Mouse (Mus musculus): ENCODE measurements around the gene Foxp3. TPM values are rescaled to one million over a fixed set of nuclear protein-coding genes. Genes with fewer than 3 reads are reported as not detected.

Gene Foxp3
- polyA plus RNA-seq, 1 experiment = 1.2 TPM

- Histone ChIP-seq H3K4me3 (ENCODE audit: low read depth, low read length) (no peak overlapping the region), H3K27ac (ENCODE audit: insufficient read depth, low read depth, low read length) (no peak overlapping the region), H3K4me1 (ENCODE audit: control insufficient read depth, insufficient read depth, insufficient read length, low read length) (no peaks in the 10 kb centered on the region), H3K27me3 (ENCODE audit: control insufficient read depth, insufficient read depth, low read length) (no peaks in the 10 kb centered on the region), H3K36me3 (ENCODE audit: control insufficient read depth, insufficient read depth, low read length) (no peaks in the 10 kb centered on the region)
- 77% methylated on average over 12 of the region's 12 CpGs for WGBS
- TF ChIP-seq POLR2A (IDR thresholded peaks at IDR 0.05; ENCODE audit: low read depth, low read length) (no peak), CTCF (IDR thresholded peaks at IDR 0.05; ENCODE audit: extremely low read depth, insufficient read length, insufficient replicate concordance, low read depth, low read length) (no peak)
These were observed 44.6 kb downstream of the Foxp3 start for GRCm38 (mm10) chrX:7617889-7618551.

DNA sequence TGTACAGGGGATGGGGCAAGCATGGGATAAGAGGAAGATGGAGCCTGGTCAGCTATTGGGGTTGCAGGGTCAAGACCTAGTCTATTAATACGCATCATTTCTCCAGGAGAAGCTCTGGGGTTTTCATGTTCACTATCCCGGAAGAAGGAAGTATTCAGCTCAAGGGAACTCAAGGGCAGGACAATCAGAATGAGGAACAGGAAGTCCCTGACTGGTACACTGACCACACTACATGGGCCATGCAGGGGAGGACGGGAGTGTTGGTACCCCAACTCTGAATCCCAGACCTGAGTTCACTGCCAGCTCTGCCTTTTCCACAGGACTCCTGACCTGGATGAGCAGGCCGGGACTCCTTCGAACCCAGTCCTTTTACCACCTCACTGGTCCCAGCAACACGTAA lies 59.1 kb downstream of the Foxp3 start:
- H3K27me3 ChIP-seq (ENCODE audit: control insufficient read depth, insufficient read depth, low read length) = no peaks in the 10 kb centered on the region
- H3K4me3 ChIP-seq (ENCODE audit: low read depth, low read length) = no peak overlapping the region

GRCm38 (mm10) chrX:7635101-7635500 lies 61.7 kb downstream of the Foxp3 start:
- Histone ChIP-seq H3K27ac (ENCODE audit: insufficient read depth, low read depth, low read length) (no peak overlapping the region), H3K27me3 (ENCODE audit: control insufficient read depth, insufficient read depth, low read length) (no peaks in the 10 kb centered on the region; the same call in 1 of the 2 replicates), H3K4me3 (ENCODE audit: low read depth, low read length) (no peak overlapping the region), H3K4me1 (ENCODE audit: control insufficient read depth, insufficient read depth, insufficient read length, low read length) (no peaks in the 10 kb centered on the region), H3K36me3 (ENCODE audit: control insufficient read depth, insufficient read depth, low read length) (no peaks in the 10 kb centered on the region)
- WGBS = 74% methylated on average over 3 of the region's 3 CpGs
- TF ChIP-seq CTCF (IDR thresholded peaks at IDR 0.05; ENCODE audit: extremely low read depth, insufficient read length, insufficient replicate concordance, low read depth, low read length) = no peak

More for the DNA sequence above, 59.1 kb downstream of the Foxp3 start:
- Histone ChIP-seq H3K27ac (ENCODE audit: insufficient read depth, low read depth, low read length) (no peak overlapping the region), H3K4me1 (ENCODE audit: control insufficient read depth, insufficient read depth, insufficient read length, low read length) (no peaks in the 10 kb centered on the region), H3K36me3 (ENCODE audit: control insufficient read depth, insufficient read depth, low read length) (no peaks in the 10 kb centered on the region)
- 81% methylated on average over 6 of the region's 6 CpGs for WGBS
- TF ChIP-seq POLR2A (IDR thresholded peaks at IDR 0.05; ENCODE audit: low read depth, low read length) (no peak), CTCF (IDR thresholded peaks at IDR 0.05; ENCODE audit: extremely low read depth, insufficient read length, insufficient replicate concordance, low read depth, low read length) (no peak)

- Histone ChIP-seq H3K27me3 (ENCODE audit: control insufficient read depth, insufficient read depth, low read length) (no peaks in the 10 kb centered on the region; the same call in 1 of the 2 replicates), H3K4me1 (ENCODE audit: control insufficient read depth, insufficient read depth, insufficient read length, low read length) (peaks cover 1% of the 10 kb centered on the region; the same call in 1 of the 2 replicates), H3K27ac (ENCODE audit: insufficient read depth, low read depth, low read length) (no peak within 1 kb of the TSS), H3K4me3 (ENCODE audit: low read depth, low read length) (peak within 1 kb of the TSS; percentile 43), H3K36me3 (ENCODE audit: control insufficient read depth, insufficient read depth, low read length) (no peaks in the 10 kb centered on the region)
- WGBS = 15% methylated on average over 29 of the region's 42 CpGs
- TF ChIP-seq CTCF (IDR thresholded peaks at IDR 0.05; ENCODE audit: extremely low read depth, insufficient read length, insufficient replicate concordance, low read depth, low read length) (no peak), POLR2A (IDR thresholded peaks at IDR 0.05; ENCODE audit: low read depth, low read length) (no peak)
These were observed 65.1 kb downstream of the Foxp3 start, which contains the start of gene Syp for GRCm38 (mm10) chrX:7638401-7639091. Gene Syp, plus strand, starts transcription at chrX:7638471.

- Histone ChIP-seq H3K4me3 (ENCODE audit: low read depth, low read length) (no peak overlapping the region), H3K27me3 (ENCODE audit: control insufficient read depth, insufficient read depth, low read length) (no peaks in the 10 kb centered on the region; the same call in 1 of the 2 replicates), H3K4me1 (ENCODE audit: control insufficient read depth, insufficient read depth, insufficient read length, low read length) (peaks cover 1% of the 10 kb centered on the region; the same call in 1 of the 2 replicates), H3K36me3 (ENCODE audit: control insufficient read depth, insufficient read depth, low read length) (no peaks in the 10 kb centered on the region), H3K27ac (ENCODE audit: insufficient read depth, low read depth, low read length) (no peak overlapping the region)
- 22% methylated on average over 13 of the region's 13 CpGs for WGBS
- no peak for TF ChIP-seq POLR2A (IDR thresholded peaks at IDR 0.05; ENCODE audit: low read depth, low read length)
- no peak for TF ChIP-seq CTCF (IDR thresholded peaks at IDR 0.05; ENCODE audit: extremely low read depth, insufficient read length, insufficient replicate concordance, low read depth, low read length)
These were observed 66.3 kb downstream of the Foxp3 start for GRCm38 (mm10) chrX:7639536-7640325.

- Histone ChIP-seq H3K36me3 (ENCODE audit: control insufficient read depth, insufficient read depth, low read length) (no peaks in the 10 kb centered on the region), H3K27ac (ENCODE audit: insufficient read depth, low read depth, low read length) (no peak overlapping the region), H3K4me3 (ENCODE audit: low read depth, low read length) (no peak overlapping the region), H3K27me3 (ENCODE audit: control insufficient read depth, insufficient read depth, low read length) (no peaks in the 10 kb centered on the region; the same call in 1 of the 2 replicates), H3K4me1 (ENCODE audit: control insufficient read depth, insufficient read depth, insufficient read length, low read length) (peaks cover 1% of the 10 kb centered on the region; the same call in 1 of the 2 replicates)
- no peak for TF ChIP-seq POLR2A (IDR thresholded peaks at IDR 0.05; ENCODE audit: low read depth, low read length)
- TF ChIP-seq CTCF (IDR thresholded peaks at IDR 0.05; ENCODE audit: extremely low read depth, insufficient read length, insufficient replicate concordance, low read depth, low read length) = no peak
- 26% methylated on average over 11 of the region's 12 CpGs for WGBS
These were observed 67.3 kb downstream of the Foxp3 start for GRCm38 (mm10) chrX:7640785-7641184.

Other genes starting within 250 kb of the Foxp3 start
- 0.28 and 0.41 TPM in 2 replicates for gene Usp27x, start 197.8 kb upstream of the Foxp3 start, polyA plus RNA-seq (2012; rRNA removed)
- 0.98 and 1.6 TPM in 2 replicates for gene Ppp1r3f, start 639 bp downstream of the Foxp3 start, polyA plus RNA-seq (2012; rRNA removed)
- 5.0 and 11.1 TPM in 2 replicates for gene Ccdc22, start 31.9 kb downstream of the Foxp3 start, polyA plus RNA-seq (2012; rRNA removed)
- gene Cacna1f, start 33.4 kb downstream of the Foxp3 start, polyA plus RNA-seq (2012; rRNA removed) = 0.03 and 0.04 TPM in 2 replicates
- 2.4 and 3.2 TPM in 2 replicates for gene Syp, start 64.8 kb downstream of the Foxp3 start, polyA plus RNA-seq (2012; rRNA removed)
- 10.3 and 13.0 TPM in 2 replicates for gene Prickle3, start 83.6 kb downstream of the Foxp3 start, polyA plus RNA-seq (2012; rRNA removed)
- gene Plp2, start 97.7 kb downstream of the Foxp3 start, polyA plus RNA-seq (2012; rRNA removed) = 99.6 and 138 TPM in 2 replicates
- 0.90 and 1.5 TPM in 2 replicates for gene Magix, start 107.6 kb downstream of the Foxp3 start, polyA plus RNA-seq (2012; rRNA removed)
- 2.3 and 3.6 TPM in 2 replicates for gene Gpkow, start 123.5 kb downstream of the Foxp3 start, polyA plus RNA-seq (2012; rRNA removed)
- gene Wdr45, start 140.7 kb downstream of the Foxp3 start, polyA plus RNA-seq (2012; rRNA removed) = 14.9 and 33.6 TPM in 2 replicates
- gene Gm45208, start 148.6 kb downstream of the Foxp3 start, polyA plus RNA-seq (2012; rRNA removed) = 0.10 and 0.25 TPM in 2 replicates
- 36.5 and 46.2 TPM in 2 replicates for gene Praf2, start 154.8 kb downstream of the Foxp3 start, polyA plus RNA-seq (2012; rRNA removed)
- gene Ccdc120, start 177.3 kb downstream of the Foxp3 start, polyA plus RNA-seq (2012; rRNA removed) = 16.3 and 65.1 TPM in 2 replicates
- gene Tfe3, start 188.9 kb downstream of the Foxp3 start, polyA plus RNA-seq (2012; rRNA removed) = 19.5 and 23.0 TPM in 2 replicates
- gene Gripap1, start 216.1 kb downstream of the Foxp3 start, polyA plus RNA-seq (2012; rRNA removed) = 13.0 and 23.2 TPM in 2 replicates
- 0.72 and 1.3 TPM in 2 replicates for gene Kcnd1, start 248.6 kb downstream of the Foxp3 start, polyA plus RNA-seq (2012; rRNA removed)

Measured in small intestine, adult 2 months (tissue).